Mouse (Mus musculus) embryonic fibroblast, embryonic 13.5 days (primary cell): ENCODE measurements around the gene Tmem235.

Experiments used
- CTCF ChIP-seq: IDR thresholded peaks from 2 replicates; pipeline ENCODE4 v1.5.1; 2011; ENCODE audit warnings: mild to moderate bottlenecking, control low read depth, low read length, moderate library complexity, borderline replicate concordance; ENCODE audit not compliant: insufficient read depth
- POLR2A ChIP-seq: IDR thresholded peaks from 2 replicates; pipeline ENCODE4 v1.6.1; 2011; ENCODE audit warnings: low read depth, mild to moderate bottlenecking, control low read depth, low read length, moderate library complexity

GRCm38 (mm10) chr11:117864805-117865204 lies 4.3 kb downstream of the Tmem235 start:
- no peak for TF ChIP-seq CTCF
- no peak for TF ChIP-seq POLR2A
